Mouse (Mus musculus) brain, embryonic 14.5 days (tissue): Measurements from ENCODE around the gene Fibp. TPM values are rescaled to one million over a fixed set of nuclear protein-coding genes. Genes with fewer than 3 reads are reported as not detected.

Source experiments
- DNase-seq: peaks from one replicate; pipeline ENCODE4 v3.0.0-alpha.2; 2011; ENCODE audit warnings: low read depth
- CTCF ChIP-seq: fragments of 200-500 bp; IDR thresholded peaks from 2 replicates; pipeline ENCODE4 v1.5.1; 2012; ENCODE audit warnings: inconsistent platforms, mild to moderate bottlenecking, moderate library complexity, borderline replicate concordance; ENCODE audit not compliant: insufficient read depth, insufficient read length; ENCODE audit errors: extremely low read depth
- POLR2A ChIP-seq: fragments of 200-500 bp; IDR thresholded peaks from 2 replicates; pipeline ENCODE4 v1.6.1; 2012; ENCODE audit warnings: mild to moderate bottlenecking, inconsistent platforms, borderline replicate concordance; ENCODE audit not compliant: poor library complexity, insufficient read depth, insufficient read length, severe bottlenecking; ENCODE audit errors: extremely low read depth
- polyA plus RNA-seq: library from polyadenylated mRNA; depleted of rRNA; stranded (reverse); fragments of >200 nt; gene quantifications from 2 replicates; pipeline ENCODE4 v1.2.3, GENCODE M21; 2012

The Fibp gene
- polyA plus RNA-seq, 1 experiment: 179 TPM

- TF ChIP-seq CTCF: no peak
- peak; percentile 64; the same call in 1 of the 2 replicates for TF ChIP-seq POLR2A
- peak; percentile 75 for DNase-seq
Measured at GRCm38 (mm10) chr19:5424092-5424781, 36.2 kb upstream of the Fibp start.

GRCm38 (mm10) chr19:5424782-5425741 is 35.4 kb upstream of the Fibp start, which contains the start of the genes Drap1 and AI837181:
TSS of gene Drap1 (minus strand) at chr19:5424979.
TSS of gene AI837181 (plus strand) at chr19:5425144.
- peak; percentile 99 for DNase-seq
- no peak for TF ChIP-seq CTCF
- 0 out of 2 replicates have a peak, but pooled peaks have one; percentile 24 for TF ChIP-seq POLR2A

GRCm38 (mm10) chr19:5425906-5426565 is 34.4 kb upstream of the Fibp start:
- no peak for DNase-seq
- TF ChIP-seq POLR2A: no peak
- TF ChIP-seq CTCF: no peak

- TF ChIP-seq CTCF: no peak
- TF ChIP-seq POLR2A: no peak
- no peak for DNase-seq
Measured at GRCm38 (mm10) chr19:5426640-5427290, 33.6 kb upstream of the Fibp start.

GRCm38 (mm10) chr19:5428083-5428482 is 32.3 kb upstream of the Fibp start:
- TF ChIP-seq POLR2A (no peak), CTCF (peak; percentile 44; the same call in 1 of the 2 replicates)
- peak; percentile 44 for DNase-seq

GRCm38 (mm10) chr19:5429219-5429618 is 31.2 kb upstream of the Fibp start:
- TF ChIP-seq POLR2A: no peak
- no peak for TF ChIP-seq CTCF
- DNase-seq: no peak

- no peak for DNase-seq
- TF ChIP-seq POLR2A: no peak
- no peak for TF ChIP-seq CTCF
Measured at GRCm38 (mm10) chr19:5429806-5430205, 30.6 kb upstream of the Fibp start.

- no peak for DNase-seq
- TF ChIP-seq POLR2A: no peak
- TF ChIP-seq CTCF: no peak
Measured at GRCm38 (mm10) chr19:5430408-5430807, 30.0 kb upstream of the Fibp start.

- DNase-seq: no peak
- TF ChIP-seq CTCF (no peak), POLR2A (no peak)
Measured at GRCm38 (mm10) chr19:5431911-5432464, 28.4 kb upstream of the Fibp start.

GRCm38 (mm10) chr19:5432992-5433852 is 27.2 kb upstream of the Fibp start:
- DNase-seq: peak; percentile 42
- TF ChIP-seq CTCF (peak; percentile 43; the same call in 1 of the 2 replicates), POLR2A (no peak)

- DNase-seq: no peak
- TF ChIP-seq POLR2A: no peak
- TF ChIP-seq CTCF: no peak
Measured at GRCm38 (mm10) chr19:5433951-5434350, 26.5 kb upstream of the Fibp start.
